ENCODE assay signal across 9 mouse cellular contexts in the genomic region with DNA sequence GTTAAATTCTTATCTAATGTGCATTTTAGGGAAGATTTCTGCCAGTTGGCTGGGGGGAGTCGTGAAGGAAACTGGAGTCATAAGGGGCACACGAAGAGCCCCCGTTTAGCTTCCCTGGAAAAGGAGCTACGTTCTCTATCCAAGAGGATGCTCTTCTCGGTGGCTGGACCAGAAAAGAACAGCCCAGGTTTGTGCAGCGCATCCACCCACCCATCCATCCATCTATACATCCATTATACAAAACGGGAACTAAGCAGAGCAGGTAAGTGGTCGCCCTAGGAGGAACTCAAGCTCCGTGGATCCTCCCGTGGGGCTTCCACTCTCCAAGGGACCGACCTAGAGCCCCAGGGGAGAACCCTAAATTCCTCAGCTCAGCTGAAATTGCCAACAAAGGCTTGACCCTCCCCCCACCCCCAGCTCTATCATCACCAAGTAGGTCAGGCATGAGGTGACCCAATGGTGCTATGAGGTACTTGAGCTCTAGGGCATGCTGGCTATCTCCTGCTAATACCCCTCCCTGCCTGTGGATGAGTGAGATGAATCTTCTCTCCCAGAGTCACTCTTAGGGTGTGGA. TPM values are rescaled to one million over a fixed set of nuclear protein-coding genes. Genes with fewer than 3 reads are reported as not detected.
DNase-seq lines count a peak whose midpoint lies in the region; ATAC-seq and TF ChIP-seq lines count a peak whose summit lies in the region.
"Had no signal": no experiment of that assay in that cellular context is flagged by ENCODE, and none has a peak within 500 bp of the region (broad histone marks: within the 10 kb centered on the region; RNA-seq: fewer than 3 reads in every experiment).

No protein-coding gene starts in this region.

- H3K9ac ChIP-seq in heart, adult 2 months (ENCODE audit: low read depth, low read length): no peak overlapping the region
- H3K9ac ChIP-seq in ES-Bruce4 (ENCODE audit: low read depth, poor library complexity, severe bottlenecking): peak overlapping the region; percentile 26; the same call in 1 of the 2 replicates
- H3K9ac ChIP-seq in hindbrain, embryonic 11.5 days (ENCODE audit: low read depth, low read length): peak overlapping the region; percentile 67
- H3K9ac ChIP-seq in midbrain, embryonic 13.5 days (replicated peaks): peak overlapping the region; percentile 77

- H3K27me3 ChIP-seq in heart, adult 2 months (ENCODE audit: control insufficient read depth, insufficient read depth, low read length): no peaks in the 10 kb centered on the region
- H3K27me3 ChIP-seq in ES-Bruce4 (ENCODE audit: control insufficient read depth, insufficient read depth, low read length, poor library complexity, severe bottlenecking): no peaks in the 10 kb centered on the region
- no peaks in the 10 kb centered on the region; the same call in 1 of the 2 replicates for H3K27me3 ChIP-seq in hindbrain, embryonic 11.5 days (ENCODE audit: control insufficient read depth, insufficient read depth, low read length)
- H3K27me3 ChIP-seq in midbrain, embryonic 13.5 days: peaks cover 17% of the 10 kb centered on the region; the same call in 1 of the 2 replicates

- H3K36me3 ChIP-seq in heart, adult 2 months (ENCODE audit: control insufficient read depth, insufficient read depth, low read length): no peaks in the 10 kb centered on the region
- no peaks in the 10 kb centered on the region for H3K36me3 ChIP-seq in ES-Bruce4 (ENCODE audit: control insufficient read depth, insufficient read depth, low read length, poor library complexity, severe bottlenecking)
- H3K36me3 ChIP-seq in hindbrain, embryonic 11.5 days (ENCODE audit: control insufficient read depth, insufficient read depth, low read length): no peaks in the 10 kb centered on the region
- peaks cover 24% of the 10 kb centered on the region for H3K36me3 ChIP-seq in midbrain, embryonic 13.5 days

- TF ChIP-seq CTCF in heart, adult 2 months (IDR thresholded peaks at IDR 0.05): no peak
- no peak for TF ChIP-seq CTCF in ES-Bruce4 (IDR thresholded peaks at IDR 0.05; ENCODE audit: low read depth, low read length)

- no peaks in the 10 kb centered on the region for H3K79me2 ChIP-seq in heart, adult 2 months (replicated peaks; ENCODE audit: control insufficient read depth, insufficient read depth, low read length)

- peak; percentile 45 for ATAC-seq in hindbrain, embryonic 11.5 days (ENCODE audit: low FRiP score)
- peak; percentile 51 for ATAC-seq in midbrain, embryonic 13.5 days
- no peak for ATAC-seq in frontal cortex, adult (ENCODE audit: low TSS enrichment)
- no peak for ATAC-seq in CD4-positive, CD25-positive, alpha-beta regulatory T cell, adult 4 months

- TF ChIP-seq EP300 in heart, adult 2 months (IDR thresholded peaks at IDR 0.05; ENCODE audit: insufficient read depth, low read depth, low read length): no peak
- no peak for TF ChIP-seq EP300 in ES-Bruce4 (IDR thresholded peaks at IDR 0.05; ENCODE audit: insufficient read depth, low read depth, low read length)

- no peaks in the 10 kb centered on the region; the same call in 1 of the 2 replicates for H3K4me1 ChIP-seq in heart, adult 2 months (ENCODE audit: control insufficient read depth, insufficient read depth, low read length)
- H3K4me1 ChIP-seq in ES-Bruce4 (ENCODE audit: control insufficient read depth, insufficient read depth, low read length): no peaks in the 10 kb centered on the region
- H3K4me1 ChIP-seq in hindbrain, embryonic 11.5 days (replicated peaks; ENCODE audit: control insufficient read depth, insufficient read depth, low read length): no peaks in the 10 kb centered on the region; the same call in none of the 2 replicates
- H3K4me1 ChIP-seq in midbrain, embryonic 13.5 days (replicated peaks): peaks cover 26% of the 10 kb centered on the region

- no peak overlapping the region for H3K27ac ChIP-seq in heart, adult 2 months
- H3K27ac ChIP-seq in ES-Bruce4 (ENCODE audit: insufficient read depth, low read length): no peak overlapping the region
- peak overlapping the region; percentile 58; the same call in 1 of the 2 replicates for H3K27ac ChIP-seq in hindbrain, embryonic 11.5 days (ENCODE audit: low read depth, low read length)
- peak overlapping the region; percentile 77 for H3K27ac ChIP-seq in midbrain, embryonic 13.5 days
- H3K27ac ChIP-seq: macrophage had no signal

- peak overlapping the region; percentile 53 for H3K4me2 ChIP-seq in hindbrain, embryonic 11.5 days (replicated peaks; ENCODE audit: low read depth, low read length)
- H3K4me2 ChIP-seq in midbrain, embryonic 13.5 days (replicated peaks): peak overlapping the region; percentile 75

- no peaks in the 10 kb centered on the region for H3K9me3 ChIP-seq in ES-Bruce4 (replicated peaks; ENCODE audit: control insufficient read depth, insufficient read depth, low read length, poor library complexity, severe bottlenecking)
- H3K9me3 ChIP-seq in hindbrain, embryonic 11.5 days (ENCODE audit: control insufficient read depth, low read length): no peaks in the 10 kb centered on the region
- H3K9me3 ChIP-seq in midbrain, embryonic 13.5 days: no peaks in the 10 kb centered on the region

- intact Hi-C loops in heart, adult 2 months (cut with DNase I): no loop called here

- 9% methylated on average over 11 of the region's 11 CpGs for WGBS in heart, adult 2 months
- 4% methylated on average over 11 of the region's 11 CpGs for WGBS in hindbrain, embryonic 11.5 days
- 5% methylated on average over 11 of the region's 11 CpGs for WGBS in midbrain, embryonic 13.5 days

- TF ChIP-seq POLR2A in heart, adult 2 months (IDR thresholded peaks at IDR 0.05; ENCODE audit: insufficient read depth, low read depth, low read length): no peak
- no peak for TF ChIP-seq POLR2A in ES-Bruce4 (IDR thresholded peaks at IDR 0.05; ENCODE audit: insufficient read depth, low read length)

- H3K4me3 ChIP-seq in heart, adult 2 months: peak overlapping the region; percentile 22; the same call in 1 of the 2 replicates
- peak overlapping the region; percentile 55 for H3K4me3 ChIP-seq in ES-Bruce4 (ENCODE audit: low read depth, low read length)
- peak overlapping the region; percentile 52 for H3K4me3 ChIP-seq in hindbrain, embryonic 11.5 days (ENCODE audit: low read depth, low read length)
- H3K4me3 ChIP-seq in midbrain, embryonic 13.5 days (replicated peaks): peak overlapping the region; percentile 58

- DNase-seq in heart, adult 2 months: no peak
- no peak for DNase-seq in heart, adult 18-20 months
- no peak for DNase-seq in hindbrain, embryonic 11.5 days (ENCODE audit: low spot score)
- DNase-seq in spleen, adult 12 weeks (ENCODE audit: low spot score): no peak

RNA-seq across cellular contexts. Expression of a gene that starts 0.7 kb away (rescaled TPM):
- total RNA-seq in heart, adult 2 months (2021): 10 to 100 TPM; 24.4 to 30.9 TPM
- polyA plus RNA-seq in heart, adult 2 months (2012; rRNA removed): 22.0 and 26.7 TPM in 2 replicates
- total RNA-seq in heart, adult 18-20 months (2021): 10 to 100 TPM; 25.5 to 30.2 TPM
- 49.5 and 57.1 TPM in 2 replicates for polyA plus RNA-seq in ES-Bruce4 (2011; ENCODE audit: insufficient read depth, insufficient read length, low read depth, missing spikeins)
- polyA plus RNA-seq in hindbrain, embryonic 11.5 days (2014; fragmentation: Nextera tagmentation; extraction: Ambion mirVana): 38.1 and 45.4 TPM in 2 replicates
- polyA plus RNA-seq in midbrain, embryonic 13.5 days (2015; fragmentation: Nextera tagmentation; extraction: Ambion mirVana): 38.3 and 42.6 TPM in 2 replicates
- 10 to 100 TPM; 15.6 to 20.0 TPM for polyA plus RNA-seq in CD4-positive, CD25-positive, alpha-beta regulatory T cell, adult 4 months (2017; shearing (Covaris generic))

RNA-seq across cellular contexts. Expression of a gene that starts 13.5 kb away (rescaled TPM):
- 10 to 100 TPM; 13.8 to 17.4 TPM for total RNA-seq in heart, adult 2 months (2021)
- 9.9 and 13.1 TPM in 2 replicates for polyA plus RNA-seq in heart, adult 2 months (2012; rRNA removed)
- 10 to 100 TPM; 15.7 to 19.1 TPM for total RNA-seq in heart, adult 18-20 months (2021)
- polyA plus RNA-seq in ES-Bruce4 (2011; ENCODE audit: insufficient read depth, insufficient read length, low read depth, missing spikeins): 42.3 and 45.1 TPM in 2 replicates
- polyA plus RNA-seq in hindbrain, embryonic 11.5 days (2014; fragmentation: Nextera tagmentation; extraction: Ambion mirVana): 61.1 and 64.4 TPM in 2 replicates
- polyA plus RNA-seq in midbrain, embryonic 13.5 days (2015; fragmentation: Nextera tagmentation; extraction: Ambion mirVana): 53.1 and 58.0 TPM in 2 replicates
- 10 to 100 TPM; 45.5 to 46.5 TPM for polyA plus RNA-seq in CD4-positive, CD25-positive, alpha-beta regulatory T cell, adult 4 months (2017; shearing (Covaris generic))

RNA-seq across cellular contexts. Expression of a gene that starts 21.7 kb away (rescaled TPM):
- 100 to 1,000 TPM; 174 to 176 TPM for total RNA-seq in heart, adult 2 months (2021)
- 425 and 497 TPM in 2 replicates for polyA plus RNA-seq in heart, adult 2 months (2012; rRNA removed)
- total RNA-seq in heart, adult 18-20 months (2021): 100 to 1,000 TPM; 185 to 222 TPM
- 225 and 232 TPM in 2 replicates for polyA plus RNA-seq in ES-Bruce4 (2011; ENCODE audit: insufficient read depth, insufficient read length, low read depth, missing spikeins)
- polyA plus RNA-seq in hindbrain, embryonic 11.5 days (2014; fragmentation: Nextera tagmentation; extraction: Ambion mirVana): 390 and 438 TPM in 2 replicates
- 109 and 125 TPM in 2 replicates for polyA plus RNA-seq in midbrain, embryonic 13.5 days (2015; fragmentation: Nextera tagmentation; extraction: Ambion mirVana)
- 100 to 1,000 TPM; 366 to 481 TPM for polyA plus RNA-seq in CD4-positive, CD25-positive, alpha-beta regulatory T cell, adult 4 months (2017; shearing (Covaris generic))

RNA-seq across cellular contexts. Expression of a gene that starts 34.5 kb away (rescaled TPM):
- total RNA-seq in heart, adult 2 months (2021): under 1 TPM; 0.81 to 0.86 TPM
- 2.0 and 2.9 TPM in 2 replicates for polyA plus RNA-seq in heart, adult 2 months (2012; rRNA removed)
- under 1 TPM; 0.62 to 0.64 TPM for total RNA-seq in heart, adult 18-20 months (2021)
- 22.8 and 28.0 TPM in 2 replicates for polyA plus RNA-seq in ES-Bruce4 (2011; ENCODE audit: insufficient read depth, insufficient read length, low read depth, missing spikeins)
- 34.8 and 35.2 TPM in 2 replicates for polyA plus RNA-seq in hindbrain, embryonic 11.5 days (2014; fragmentation: Nextera tagmentation; extraction: Ambion mirVana)
- polyA plus RNA-seq in midbrain, embryonic 13.5 days (2015; fragmentation: Nextera tagmentation; extraction: Ambion mirVana): 55.8 and 63.2 TPM in 2 replicates
- polyA plus RNA-seq in CD4-positive, CD25-positive, alpha-beta regulatory T cell, adult 4 months (2017; shearing (Covaris generic)): 1 to 10 TPM; 2.3 to 2.7 TPM

RNA-seq across cellular contexts. Expression of a gene that starts 48.7 kb away (rescaled TPM):
- total RNA-seq in heart, adult 2 months (2021): 1 to 10 TPM; 2.6 to 3.3 TPM
- 12.6 and 19.2 TPM in 2 replicates for polyA plus RNA-seq in heart, adult 2 months (2012; rRNA removed)
- 1 to 10 TPM; 3.5 to 7.1 TPM for total RNA-seq in heart, adult 18-20 months (2021)
- polyA plus RNA-seq in ES-Bruce4 (2011; ENCODE audit: insufficient read depth, insufficient read length, low read depth, missing spikeins): 26.8 and 41.7 TPM in 2 replicates
- polyA plus RNA-seq in hindbrain, embryonic 11.5 days (2014; fragmentation: Nextera tagmentation; extraction: Ambion mirVana): 11.8 and 12.4 TPM in 2 replicates
- polyA plus RNA-seq in midbrain, embryonic 13.5 days (2015; fragmentation: Nextera tagmentation; extraction: Ambion mirVana): 2.5 and 4.9 TPM in 2 replicates
- 10 to 100 TPM; 49.5 to 59.0 TPM for polyA plus RNA-seq in CD4-positive, CD25-positive, alpha-beta regulatory T cell, adult 4 months (2017; shearing (Covaris generic))

Comparison
In these comparisons a context has a peak if more than half of its experiments do, and no peak if none do; other contexts are left out.
1. H3K27ac ChIP-seq: peak in hindbrain, embryonic 11.5 days (single experiment) and midbrain, embryonic 13.5 days (single experiment); none in heart, adult 2 months (single experiment) and ES-Bruce4 (single experiment).
2. ATAC-seq: peak in hindbrain, embryonic 11.5 days (single experiment) and midbrain, embryonic 13.5 days (single experiment); none in frontal cortex, adult (single experiment) and CD4-positive, CD25-positive, alpha-beta regulatory T cell, adult 4 months (single experiment).
3. Peak in every context shown above with its lines, with median percentiles within 50 percentile points of each other: H3K4me3 ChIP-seq.